Mouse (Mus musculus) lung, postnatal 0 days (tissue): ENCODE data around the gene Snx1.

Experiments used
- CTCF ChIP-seq: IDR thresholded peaks from 2 replicates; pipeline ENCODE4 v1.5.1; 2016; ENCODE audit warnings: antibody characterized with exemption, mild to moderate bottlenecking
- EP300 ChIP-seq: IDR thresholded peaks from 2 replicates; pipeline ENCODE4 v1.6.1; 2016; ENCODE audit warnings: antibody characterized with exemption, mild to moderate bottlenecking, control low read depth

GRCm38 (mm10) chr9:66121421-66121820, 5.0 kb downstream of the Snx1 start:
- TF ChIP-seq EP300 (no peak), CTCF (no peak)
